Mouse (Mus musculus): ENCODE data around the gene Klrg1.

The Klrg1 gene

DNA sequence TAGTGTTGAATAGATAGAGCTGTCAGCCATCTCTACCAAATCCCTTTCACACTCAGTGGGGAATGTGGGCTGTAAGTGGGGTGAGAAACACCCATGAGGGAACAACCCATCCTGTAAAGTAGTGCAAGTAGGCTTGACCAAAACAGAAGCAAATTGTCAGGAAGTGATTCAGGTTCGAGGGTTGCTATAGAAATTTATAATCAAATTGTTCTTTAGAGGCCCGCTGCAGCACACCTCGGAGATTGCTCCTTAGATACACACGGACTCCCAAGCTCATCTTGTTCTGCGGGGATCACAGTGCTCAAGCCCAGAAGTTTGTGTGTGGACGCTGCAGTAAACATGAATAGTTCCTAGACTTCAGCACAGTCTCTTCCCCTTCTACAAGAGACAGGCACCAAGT lies at the start of gene Klrg1:
Gene Klrg1 (minus strand): TSS at position 101 of the 400 bp plus-strand sequence.
- DNase-seq (ENCODE audit: low spot score), result no peak

DNA sequence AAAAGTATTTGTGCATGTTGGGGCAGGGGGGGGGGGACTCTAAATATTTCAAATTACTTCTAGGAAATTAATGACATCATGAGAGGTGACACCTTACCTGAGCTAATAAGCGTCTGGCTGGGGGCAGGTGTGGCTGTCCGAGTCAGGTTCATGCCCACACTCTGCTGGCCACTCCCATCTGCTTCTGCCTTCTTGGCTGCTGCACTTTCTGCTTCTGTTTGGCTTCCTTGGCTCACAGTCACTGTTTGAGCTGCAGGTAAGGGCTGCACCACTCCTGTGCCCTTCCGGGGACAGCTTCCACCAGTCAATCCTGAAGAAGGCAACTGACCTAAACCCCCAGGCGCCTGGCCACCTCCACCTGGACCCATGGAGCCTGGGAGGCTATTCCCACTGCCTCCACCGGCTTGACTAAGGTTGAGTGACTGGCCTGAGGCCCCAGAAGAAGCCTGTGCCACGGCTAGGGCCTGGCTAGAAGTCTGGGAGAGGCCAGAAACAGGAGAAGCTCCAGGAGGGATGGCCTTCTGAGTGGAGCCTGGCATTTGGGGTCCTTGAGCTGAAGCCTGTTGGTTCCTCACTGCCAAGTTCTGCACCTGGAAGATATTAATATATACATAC lies 42.8 kb upstream of the Klrg1 start:
- DNase-seq (ENCODE audit: low spot score), result no peak

DNA sequence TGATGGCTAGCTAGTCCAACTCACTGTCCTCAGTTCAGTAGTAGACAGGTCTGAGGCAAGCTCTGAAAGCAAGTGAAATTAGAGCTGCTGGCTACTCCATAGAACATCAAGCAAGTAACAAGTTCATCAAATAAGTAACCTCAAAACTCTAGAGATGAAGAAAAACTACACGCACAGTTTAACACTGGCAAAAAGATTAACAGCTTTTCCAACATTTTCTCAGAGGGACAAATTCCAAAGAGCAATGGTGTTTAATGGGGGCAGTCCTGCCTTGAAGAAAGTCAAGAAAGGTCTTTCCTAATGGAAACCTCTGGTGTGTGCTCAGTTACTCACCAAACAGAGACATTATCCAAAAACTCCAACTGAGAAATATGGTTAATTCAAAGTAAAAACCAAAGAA lies 36.0 kb upstream of the Klrg1 start:
- DNase-seq (ENCODE audit: low spot score), result no peak

DNA sequence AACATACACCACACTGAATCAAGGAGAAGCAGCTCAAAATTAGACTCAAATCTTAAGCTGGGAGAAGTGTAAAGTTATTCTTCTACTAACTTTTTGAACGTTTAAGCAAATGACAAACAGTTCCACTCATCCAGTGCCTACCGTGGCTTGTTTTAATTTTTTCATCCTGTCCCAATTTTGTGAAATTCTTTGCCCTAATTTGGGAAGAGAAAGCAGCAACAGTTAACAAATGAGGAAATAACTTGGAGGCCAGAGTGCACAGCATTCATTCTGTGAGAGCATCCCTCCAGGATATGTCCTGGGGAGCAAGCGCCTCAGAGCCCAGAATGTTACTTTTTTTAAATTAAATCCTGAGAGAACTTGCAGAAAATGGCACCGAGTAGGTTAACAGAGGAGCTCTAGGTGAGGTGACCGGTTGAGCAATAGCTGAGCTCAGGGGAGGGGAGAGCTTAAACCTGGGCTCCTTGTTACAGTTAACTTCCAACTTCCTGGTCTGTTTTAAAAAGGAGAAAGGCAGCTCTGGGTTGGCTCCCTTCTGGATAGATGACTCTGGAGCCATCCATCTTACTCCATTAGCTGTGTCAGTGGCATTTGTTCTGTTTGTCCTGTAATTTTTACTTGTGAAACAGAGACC lies 27.6 kb upstream of the Klrg1 start:
- no peak for DNase-seq (ENCODE audit: low spot score)

- DNase-seq (ENCODE audit: low spot score), result no peak
These were observed 26.8 kb upstream of the Klrg1 start for GRCm38 (mm10) chr6:122309446-122309960.

- DNase-seq (ENCODE audit: low spot score), result peak; percentile 96
These were observed 26.1 kb upstream of the Klrg1 start, which contains the start of gene M6pr for GRCm38 (mm10) chr6:122308505-122309393. M6pr (plus strand) TSS chr6:122308720.

- no peak for DNase-seq (ENCODE audit: low spot score)
These were observed 25.4 kb upstream of the Klrg1 start for GRCm38 (mm10) chr6:122308136-122308504.

DNA sequence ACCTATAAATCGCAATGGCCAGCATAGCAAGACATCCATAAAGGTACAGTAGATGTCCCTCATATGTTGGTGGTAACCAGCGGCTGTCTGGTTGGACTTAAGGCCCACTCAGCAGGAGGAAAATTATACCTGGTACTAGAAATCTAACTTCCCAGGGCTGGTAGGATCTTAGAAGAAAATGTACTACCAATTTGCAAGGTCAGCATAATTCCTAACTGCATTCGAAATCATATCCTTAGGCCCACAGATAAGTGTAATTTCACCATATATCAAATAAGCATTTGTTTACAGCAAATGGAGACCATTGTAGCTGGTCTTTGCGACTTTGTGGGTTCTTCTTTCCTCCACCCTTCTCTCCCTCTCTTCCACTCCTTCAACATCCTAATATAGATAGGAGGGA lies 24.0 kb upstream of the Klrg1 start:
- DNase-seq (ENCODE audit: low spot score), result no peak

GRCm38 (mm10) chr6:122304790-122305555 lies 22.3 kb upstream of the Klrg1 start:
- DNase-seq (ENCODE audit: low spot score), result no peak

DNA sequence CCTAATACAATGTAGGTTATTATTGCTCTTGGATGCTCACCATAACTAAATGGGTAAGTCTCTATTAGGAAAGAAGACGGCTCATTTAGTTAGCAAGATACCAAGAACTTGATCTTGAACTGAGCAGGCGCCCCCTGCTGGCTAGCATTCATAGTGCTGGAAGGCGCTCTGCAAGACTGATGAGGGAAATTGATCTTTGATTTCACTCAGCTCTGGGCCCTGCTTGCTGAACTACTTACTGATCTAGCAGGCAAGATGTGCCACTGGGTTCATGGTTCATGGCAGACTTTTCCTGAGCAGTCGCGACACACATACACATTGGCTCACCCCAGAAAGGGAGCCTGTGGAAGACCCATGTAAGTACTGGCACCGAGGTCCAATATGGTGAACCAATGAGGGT lies 21.7 kb upstream of the Klrg1 start:
- peak; percentile 81 for DNase-seq (ENCODE audit: low spot score)

DNA sequence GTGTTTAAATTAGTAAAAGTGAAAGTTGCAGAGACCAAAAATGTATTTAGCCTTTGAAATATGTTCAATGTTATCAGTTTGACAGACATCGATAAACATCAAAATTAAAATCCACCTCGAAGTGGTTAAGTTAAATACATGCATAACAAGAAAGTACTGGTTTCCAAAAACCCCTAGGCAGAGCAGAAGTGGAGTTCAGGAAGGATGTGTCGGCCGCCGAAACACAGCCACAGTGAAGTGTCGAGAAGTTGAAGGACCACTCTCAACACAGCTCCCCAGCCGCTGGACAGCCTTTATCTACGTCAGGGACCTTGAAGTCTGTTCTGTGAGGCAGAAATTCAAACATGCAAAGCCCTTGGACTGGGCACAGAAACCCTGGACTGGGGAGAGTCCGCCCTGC lies 20.8 kb upstream of the Klrg1 start:
- no peak for DNase-seq (ENCODE audit: low spot score)

DNA sequence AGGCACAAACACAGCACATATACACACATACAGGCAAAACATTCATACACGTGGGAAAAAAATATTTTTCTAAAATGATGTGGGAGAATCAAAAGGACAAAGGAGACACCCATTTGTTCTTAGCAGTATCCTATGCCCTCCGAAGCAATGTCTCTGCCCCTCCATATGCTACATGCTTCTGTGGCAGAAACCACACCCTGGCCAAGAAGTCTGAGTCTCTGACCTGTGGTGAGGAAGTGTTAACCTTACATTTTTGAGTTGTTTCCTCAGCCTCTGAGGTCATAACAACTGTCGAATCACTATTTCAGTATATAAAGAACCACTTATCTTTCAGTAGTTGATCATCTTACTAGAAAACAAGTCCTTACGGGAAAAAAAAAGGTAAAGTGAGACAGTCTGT lies 20.0 kb upstream of the Klrg1 start:
- no peak for DNase-seq (ENCODE audit: low spot score)

DNA sequence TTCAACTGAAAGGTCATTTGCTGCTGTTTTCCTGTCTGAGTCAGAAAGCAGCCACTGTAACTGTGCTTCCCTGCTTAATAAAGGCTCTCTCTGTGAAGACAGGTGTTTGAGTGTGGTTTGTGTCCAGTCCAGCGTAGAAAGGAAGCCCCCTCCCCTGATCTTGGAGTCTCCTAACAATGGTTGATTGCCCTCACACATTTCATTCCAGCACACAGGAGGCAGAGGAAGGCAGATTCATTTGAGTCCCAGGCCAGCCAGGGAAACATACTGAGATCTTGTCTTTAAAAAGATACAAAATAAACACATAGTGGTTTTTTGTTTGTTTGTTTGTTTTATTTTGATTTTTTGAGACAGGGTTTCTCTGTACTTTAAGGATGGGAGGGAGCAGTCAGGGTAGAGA lies 19.4 kb upstream of the Klrg1 start:
- no peak for DNase-seq (ENCODE audit: low spot score)

DNA sequence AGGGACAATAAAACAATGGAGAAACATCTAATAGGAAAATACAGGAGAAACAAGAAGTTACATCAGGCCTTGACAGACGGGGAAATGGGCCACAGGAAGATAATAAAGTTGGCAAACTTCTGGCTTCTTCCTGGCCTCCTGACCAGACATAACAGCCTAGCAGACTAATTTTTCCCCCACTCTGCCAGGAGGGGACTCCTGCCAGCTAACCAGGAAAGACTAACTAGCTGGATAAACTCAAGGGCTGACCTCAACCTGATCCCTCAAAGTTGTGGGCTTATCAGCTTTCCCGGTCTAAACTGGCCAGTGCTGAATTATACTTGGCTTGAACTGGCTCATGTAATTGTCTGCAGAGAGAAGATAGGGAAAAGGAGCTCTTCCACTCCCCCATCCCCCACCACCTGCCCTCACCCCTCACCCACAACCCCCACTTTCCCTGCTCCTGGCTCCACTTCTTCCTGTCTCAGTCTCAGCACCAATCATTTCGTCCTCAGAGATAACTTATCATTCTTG lies 17.0 kb upstream of the Klrg1 start:
- DNase-seq (ENCODE audit: low spot score), result no peak

- DNase-seq (ENCODE audit: low spot score), result no peak
These were observed 15.5 kb upstream of the Klrg1 start for GRCm38 (mm10) chr6:122298223-122298609.

DNA sequence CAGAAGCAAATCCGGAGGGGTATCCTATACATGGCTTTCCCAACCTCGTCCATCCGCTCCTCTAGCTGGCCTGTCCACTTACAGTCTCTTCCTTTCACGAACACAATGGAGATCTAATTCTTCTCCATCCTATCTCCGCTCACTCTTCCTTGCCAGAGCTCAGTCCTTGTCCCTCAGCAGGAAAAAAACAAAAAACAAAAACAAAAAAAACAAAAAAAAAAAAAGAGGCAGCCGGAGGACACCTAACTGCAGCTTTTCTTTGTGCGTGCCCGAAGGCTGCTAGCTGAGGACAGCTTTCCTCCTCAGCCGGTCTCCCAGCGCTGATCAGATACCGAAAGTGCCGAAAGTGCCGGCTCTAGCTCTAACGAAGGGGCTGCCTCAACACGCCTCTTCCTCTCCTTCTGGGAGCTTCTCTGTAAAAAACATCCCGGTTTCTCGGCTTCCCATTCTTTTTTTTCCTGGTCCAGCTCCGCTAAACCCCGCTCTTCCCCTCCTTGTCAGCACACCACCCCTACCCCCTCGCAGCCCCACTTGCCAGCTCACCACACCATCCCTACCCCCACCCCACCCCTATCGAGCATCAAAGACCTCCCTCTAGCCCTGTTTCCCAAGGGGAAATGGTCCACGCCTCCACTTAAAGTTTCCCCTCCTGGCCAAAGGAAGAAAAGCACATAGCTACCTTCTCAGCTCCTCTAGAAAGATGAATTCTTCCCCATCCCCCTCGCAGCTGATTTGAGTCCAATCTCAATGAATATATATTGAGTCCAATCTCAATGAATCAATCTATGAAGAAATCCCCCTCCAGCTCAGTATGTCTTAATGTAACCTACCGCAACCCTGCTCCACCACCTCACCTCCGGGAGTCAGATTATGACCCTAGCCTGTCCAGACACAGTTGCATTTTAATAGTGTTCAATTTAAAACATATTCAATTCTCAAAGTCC lies 14.9 kb upstream of the Klrg1 start:
- DNase-seq (ENCODE audit: low spot score), result peak; percentile 63

DNA sequence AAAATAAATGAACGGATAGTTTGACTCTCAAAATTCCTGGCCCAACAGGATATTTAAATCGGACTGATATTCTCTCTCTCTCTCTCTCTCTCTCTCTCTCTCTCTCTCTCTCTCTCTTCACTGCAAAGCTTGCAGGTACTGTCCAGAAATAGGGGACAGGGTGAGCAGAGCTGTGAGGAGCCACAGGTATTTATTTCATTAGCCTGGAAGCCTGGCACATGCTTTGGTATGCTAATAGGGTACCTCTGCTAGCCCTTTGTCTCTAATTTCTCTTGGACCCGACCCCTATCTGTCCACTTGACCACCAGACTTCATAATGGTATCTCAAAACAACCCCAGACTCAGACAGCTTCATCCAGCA lies 14.2 kb upstream of the Klrg1 start:
- DNase-seq (ENCODE audit: low spot score), result no peak

- DNase-seq (ENCODE audit: low spot score), result no peak
These were observed 12.6 kb upstream of the Klrg1 start for GRCm38 (mm10) chr6:122295242-122295641.

DNA sequence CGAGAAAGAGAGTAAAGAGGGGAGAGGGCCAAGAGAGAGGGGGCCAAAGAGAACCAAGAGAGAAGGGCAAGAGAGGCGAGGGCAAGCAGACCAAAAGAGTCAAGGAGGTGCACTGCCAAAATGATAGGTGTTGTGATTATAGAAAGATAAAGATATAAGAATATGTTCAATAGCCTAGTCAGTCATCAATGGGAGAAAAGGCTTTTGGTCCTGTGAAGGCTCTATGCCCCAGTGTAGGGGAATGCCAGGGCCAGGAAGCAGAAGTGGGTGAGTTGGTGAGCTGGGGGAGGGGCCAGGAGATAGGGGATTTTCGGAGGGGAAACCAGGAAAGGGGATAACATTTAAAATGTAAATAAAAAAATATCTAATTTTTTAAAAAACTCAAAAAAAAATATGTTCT lies 11.6 kb upstream of the Klrg1 start:
- DNase-seq (ENCODE audit: low spot score), result no peak

DNA sequence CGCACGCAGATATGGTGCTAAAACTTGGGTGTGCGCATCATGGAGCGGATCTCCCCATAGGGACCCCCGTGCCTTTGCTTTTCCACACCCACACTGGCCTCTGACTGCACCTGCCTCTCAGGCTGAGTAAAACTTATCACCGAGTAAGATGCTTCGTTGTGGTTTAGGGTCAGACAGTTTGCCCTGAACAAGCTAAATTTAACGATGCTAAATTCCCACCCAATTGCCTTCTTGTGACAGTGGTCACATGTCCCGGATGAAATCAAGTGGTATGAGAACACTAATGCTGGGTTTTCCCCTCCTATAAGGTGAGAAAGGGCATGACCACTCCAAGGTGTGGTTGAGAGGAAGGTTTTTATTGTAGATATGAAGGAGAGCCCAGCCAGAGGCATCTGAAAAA lies 11.1 kb upstream of the Klrg1 start:
- no peak for DNase-seq (ENCODE audit: low spot score)

DNA sequence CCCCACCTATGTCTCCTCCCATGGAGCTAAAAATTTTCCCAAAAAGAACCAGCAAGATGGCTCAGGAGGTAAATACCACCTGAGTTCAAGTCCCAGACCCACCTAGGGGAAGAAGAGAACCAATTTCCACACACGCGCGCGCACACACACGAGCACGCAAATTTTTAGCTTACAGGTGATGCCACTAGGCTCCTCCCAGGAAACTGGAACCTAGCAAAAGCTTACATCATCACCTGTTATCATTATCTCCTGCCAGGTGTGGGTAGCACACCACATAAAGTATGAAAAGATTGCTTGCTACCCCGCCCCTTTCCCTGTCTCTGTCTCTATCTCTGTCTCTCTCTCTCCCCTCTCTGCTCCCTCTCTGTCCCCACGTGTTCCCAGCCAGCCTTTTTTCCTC lies 10.4 kb upstream of the Klrg1 start:
- no peak for DNase-seq (ENCODE audit: low spot score)

Data from embryo, embryonic 10 days (tissue).